Mouse (Mus musculus) A20 (cell line): ENCODE measurements around the gene Eps8.

Source experiments
- DNase-seq: peaks from one replicate; pipeline ENCODE4 v3.0.0-alpha.2; 2011; ENCODE audit warnings: low read depth, low spot score

Gene Eps8

DNA sequence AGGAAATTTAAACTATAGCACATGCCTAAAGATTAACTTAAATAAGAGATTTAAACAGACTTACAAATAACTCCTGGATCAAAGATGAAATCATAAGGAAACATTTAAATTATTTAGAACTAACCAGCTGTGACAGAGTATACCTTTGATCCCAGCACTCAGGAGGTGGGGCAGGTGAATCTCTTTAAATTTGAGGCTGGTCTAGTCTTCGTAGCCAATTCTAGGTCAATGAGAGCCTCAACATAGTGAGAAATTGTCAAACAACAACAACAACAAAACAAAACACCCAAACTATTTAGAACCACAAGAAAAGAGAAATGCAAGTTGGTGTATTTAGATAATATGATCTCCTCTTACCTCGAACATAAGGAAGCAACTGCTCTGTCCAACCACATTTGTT, at the start of gene Eps8:
Gene Eps8 (minus strand): TSS at position 101 of the 400 bp plus-strand sequence.
- no peak for DNase-seq

DNA sequence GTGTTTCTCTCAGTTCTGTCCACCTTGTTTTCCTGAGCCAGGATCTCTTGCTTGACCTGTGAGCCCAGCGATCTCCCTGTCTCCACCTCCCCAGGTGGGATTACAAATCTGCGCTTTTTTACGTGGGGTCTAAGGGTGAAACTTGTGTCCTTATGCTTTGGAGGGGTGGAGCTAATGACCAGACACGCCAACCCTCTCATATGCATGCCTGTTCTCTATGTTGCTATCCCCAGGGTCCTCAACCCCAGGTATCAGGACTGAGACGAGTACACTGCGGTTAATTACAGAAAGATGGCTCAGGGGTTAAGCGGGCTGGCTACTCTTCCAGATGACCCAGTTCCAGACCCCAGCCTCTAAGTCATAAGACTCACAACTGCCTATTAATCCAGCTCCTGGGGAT, 48.8 kb upstream of the Eps8 start:
- DNase-seq = no peak

DNA sequence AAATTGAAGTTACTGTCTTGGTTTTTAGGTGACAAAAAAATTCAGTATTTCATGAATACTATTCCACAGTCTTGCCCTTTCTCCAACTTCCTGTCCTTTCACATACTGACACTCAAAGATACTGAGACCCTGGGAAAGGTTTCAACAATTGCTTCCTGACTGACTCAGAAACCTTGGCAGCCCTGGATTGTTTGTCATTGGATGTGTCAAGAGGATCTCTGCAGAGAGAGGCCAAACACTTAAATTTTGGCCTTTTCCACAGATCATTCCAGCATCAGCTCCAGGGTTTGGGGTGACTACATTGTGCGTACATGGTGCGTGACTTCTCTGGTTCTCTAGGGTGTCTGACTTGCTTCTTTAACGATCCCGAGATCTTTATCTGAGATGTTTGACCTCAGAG, 48.2 kb upstream of the Eps8 start:
- no peak for DNase-seq

DNA sequence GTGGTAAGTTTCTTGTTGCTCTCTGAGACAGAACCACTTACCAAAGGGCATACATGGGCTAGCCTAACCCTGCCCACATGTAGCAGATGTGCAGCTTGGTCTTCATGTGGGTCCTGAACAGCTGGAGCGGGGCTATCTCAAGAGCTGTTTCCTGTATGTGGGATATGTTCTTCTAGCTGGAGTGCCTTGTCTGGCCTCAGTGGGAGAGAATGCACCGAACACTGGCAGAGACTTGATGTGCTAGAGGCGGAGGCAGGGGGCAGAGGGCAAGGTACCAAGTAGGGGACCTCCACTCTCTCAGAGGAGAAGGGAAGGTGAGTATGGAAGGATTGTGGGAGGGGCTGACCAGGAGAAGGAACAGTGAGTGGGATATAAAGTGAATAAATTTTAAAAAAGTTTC, 47.5 kb upstream of the Eps8 start:
- no peak for DNase-seq

DNA sequence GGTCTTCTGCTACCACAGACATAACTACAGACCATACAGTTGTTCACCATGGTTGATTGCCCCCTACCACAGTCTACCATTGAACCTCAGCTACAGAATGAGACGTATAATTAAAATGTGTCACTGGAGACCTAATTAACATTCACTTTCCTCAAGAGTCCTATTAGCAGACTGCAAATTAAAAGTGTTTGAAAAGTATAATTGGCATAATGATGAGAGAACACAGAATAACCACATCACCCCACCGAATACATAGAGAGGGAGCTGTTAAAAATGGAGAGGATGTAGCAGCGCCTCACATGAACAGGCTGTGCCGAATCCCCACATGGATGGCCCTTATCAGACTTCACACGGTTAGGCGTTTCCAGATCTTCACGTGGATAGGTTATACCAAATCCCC, 44.8 kb upstream of the Eps8 start:
- DNase-seq = no peak

DNA sequence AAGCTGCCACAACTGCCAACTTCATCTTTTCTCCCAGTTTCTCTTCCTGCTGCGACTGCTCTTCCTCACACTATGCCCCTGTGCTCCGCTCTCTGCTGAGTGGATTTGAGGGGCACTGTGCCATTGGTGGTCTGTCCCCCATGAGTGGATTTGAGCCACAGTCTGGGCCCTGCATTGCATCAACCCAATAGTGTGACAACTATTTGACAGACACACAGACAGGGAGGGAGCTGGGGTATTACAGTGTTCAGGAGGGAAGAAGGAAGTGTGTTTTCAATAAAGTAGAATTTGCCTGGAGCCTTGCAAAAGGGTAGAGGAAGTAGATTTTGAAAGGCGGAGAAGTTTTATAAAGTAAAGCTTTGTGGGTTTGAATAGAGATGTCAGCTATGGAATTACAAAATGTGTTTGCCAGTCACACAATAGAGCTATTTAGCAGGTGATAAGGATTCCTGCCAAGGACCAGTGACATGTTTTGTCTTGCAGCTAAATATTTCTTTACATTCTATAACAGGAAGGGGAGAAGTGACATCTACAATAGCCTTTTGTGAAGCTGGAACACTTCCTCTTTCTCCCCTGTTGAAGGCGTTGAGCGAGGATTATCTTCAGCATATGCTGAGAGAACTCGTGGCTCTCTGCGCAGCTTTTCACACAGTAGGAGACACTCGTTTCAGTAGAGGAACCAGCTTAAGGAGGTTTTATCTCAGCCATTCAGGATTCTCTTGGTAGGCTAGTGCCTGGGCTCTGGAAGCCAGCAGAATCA, 41.9 kb upstream of the Eps8 start:
- no peak for DNase-seq

DNA sequence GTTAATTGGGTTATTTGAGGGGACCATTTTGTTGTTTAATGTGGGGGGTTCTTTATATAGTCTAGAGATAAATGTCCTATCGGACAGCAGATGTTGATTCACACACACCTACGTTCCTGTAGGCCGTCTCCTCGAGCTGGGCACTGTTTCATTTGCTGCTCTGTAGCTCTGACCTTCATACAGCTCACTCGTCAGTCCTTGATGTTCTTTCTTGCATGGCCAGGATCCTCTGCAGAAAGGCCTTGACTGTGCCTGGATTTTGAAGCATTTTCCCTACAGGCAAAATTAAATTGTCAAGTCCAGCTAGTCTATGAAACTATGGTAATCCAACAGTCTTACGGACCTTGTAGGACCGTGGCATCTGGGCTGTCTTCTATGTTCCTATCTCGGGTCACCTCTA, 40.4 kb upstream of the Eps8 start:
- no peak for DNase-seq

DNA sequence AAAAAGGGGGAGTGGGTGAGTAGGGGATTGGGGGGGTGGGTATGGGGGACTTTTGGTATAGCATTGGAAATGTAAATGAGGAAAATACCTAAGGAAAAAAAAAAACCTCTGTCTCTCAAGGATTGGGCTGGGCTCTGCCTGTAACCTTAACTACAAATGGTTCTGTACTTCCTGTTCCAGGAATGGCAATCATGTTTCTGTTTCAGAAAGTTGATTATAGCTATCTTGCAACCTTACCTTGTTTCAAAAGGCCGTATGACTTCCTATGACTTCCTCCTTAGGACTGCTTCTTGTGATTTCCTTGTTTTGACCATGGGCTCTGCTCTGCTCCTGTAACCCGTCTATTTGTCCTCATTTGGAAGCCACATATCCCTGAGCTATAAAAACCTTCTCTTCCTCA, 39.6 kb upstream of the Eps8 start:
- no peak for DNase-seq

DNA sequence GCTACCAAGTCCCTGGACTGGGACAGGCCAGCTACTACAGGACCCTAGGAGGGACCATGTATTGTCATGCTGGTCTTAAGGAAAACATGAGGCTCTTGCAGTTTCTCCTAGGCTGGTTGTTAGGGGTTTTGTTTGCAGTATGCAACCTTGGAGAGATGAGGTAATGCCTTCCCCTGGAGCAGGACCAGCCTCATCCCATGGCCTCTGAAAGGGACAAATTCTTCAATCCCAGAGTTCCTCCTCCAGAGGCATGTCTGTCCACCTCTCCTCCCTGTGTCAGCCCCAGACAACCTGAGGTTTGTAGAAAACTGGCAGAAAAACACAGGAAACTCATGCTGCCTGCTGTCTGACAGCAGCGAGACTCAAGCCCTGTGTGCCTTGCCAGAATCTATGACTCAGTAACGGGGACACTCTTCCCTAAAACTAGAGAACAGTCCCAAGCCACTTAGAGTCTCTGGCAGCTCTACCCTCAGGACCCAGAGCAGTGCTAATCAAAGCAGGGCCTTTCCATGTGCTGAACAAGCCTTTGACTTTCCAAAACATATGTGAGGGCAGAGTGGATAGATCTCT, 36.0 kb upstream of the Eps8 start:
- DNase-seq = no peak

DNA sequence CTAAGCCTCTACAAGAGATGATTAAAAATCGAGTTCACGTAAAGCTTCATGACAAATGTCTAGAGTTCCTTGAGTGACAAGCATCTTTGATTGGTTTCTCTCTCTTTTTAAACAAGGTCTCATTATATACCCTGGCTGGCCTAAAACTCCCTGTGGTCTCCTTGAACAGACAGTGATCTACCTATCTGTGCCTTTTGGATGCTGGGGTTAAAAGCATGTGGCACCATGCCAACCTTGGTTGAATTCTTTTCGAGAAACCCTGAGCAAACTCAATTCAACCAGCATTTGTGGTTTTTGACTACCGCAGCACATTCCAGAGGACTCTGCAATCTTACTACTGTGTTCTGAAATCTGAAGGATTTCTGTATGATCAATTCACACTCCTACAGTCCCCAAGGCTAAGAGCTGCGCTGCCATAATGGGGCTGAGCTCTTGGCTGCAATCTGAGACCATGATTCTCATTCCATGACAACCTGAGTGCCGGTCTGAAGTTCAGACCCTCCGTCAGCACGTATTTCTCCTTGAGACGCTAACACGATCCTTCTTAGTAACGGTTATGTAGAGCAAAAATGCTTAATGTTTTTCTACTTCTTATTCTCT, 33.9 kb upstream of the Eps8 start:
- DNase-seq = no peak

DNA sequence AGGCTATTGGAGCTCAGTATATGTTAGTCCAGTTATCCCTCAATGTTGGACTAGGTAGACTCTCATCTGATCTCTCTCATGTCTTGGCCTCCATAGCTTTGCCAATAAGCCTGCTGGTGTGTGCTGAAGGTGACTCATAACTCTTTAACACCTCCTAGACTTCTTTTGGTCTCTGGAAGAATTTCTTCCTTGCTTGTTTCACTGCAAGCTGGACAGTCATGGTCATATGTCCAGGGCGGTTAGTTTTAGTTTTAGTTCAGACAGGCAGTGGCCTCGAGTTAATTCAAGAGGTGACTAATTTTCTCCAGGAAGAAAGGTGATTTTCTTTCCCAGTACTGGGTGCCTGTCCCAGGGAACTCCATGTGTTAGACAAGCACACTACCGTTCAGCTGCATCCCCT, 33.4 kb upstream of the Eps8 start:
- DNase-seq = no peak

DNA sequence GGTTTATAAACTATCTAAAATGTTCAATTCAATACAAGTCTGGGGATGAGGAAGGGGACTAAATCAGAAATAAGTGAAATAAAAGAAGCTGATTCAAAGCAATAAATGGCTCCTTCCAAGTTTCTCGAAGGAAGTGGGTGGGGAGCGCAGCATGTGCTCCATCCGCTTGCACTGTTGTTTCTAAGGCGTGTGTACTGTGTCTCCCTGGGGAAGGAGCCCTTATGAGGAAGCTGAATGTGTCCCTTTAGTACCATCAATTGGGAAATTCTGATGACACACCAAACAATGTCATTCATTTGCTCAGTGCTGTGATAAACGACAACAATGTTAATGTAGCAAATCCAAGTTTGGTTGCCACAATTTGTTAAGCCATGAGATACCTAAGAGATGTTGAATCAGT, 33.0 kb upstream of the Eps8 start:
- no peak for DNase-seq

DNA sequence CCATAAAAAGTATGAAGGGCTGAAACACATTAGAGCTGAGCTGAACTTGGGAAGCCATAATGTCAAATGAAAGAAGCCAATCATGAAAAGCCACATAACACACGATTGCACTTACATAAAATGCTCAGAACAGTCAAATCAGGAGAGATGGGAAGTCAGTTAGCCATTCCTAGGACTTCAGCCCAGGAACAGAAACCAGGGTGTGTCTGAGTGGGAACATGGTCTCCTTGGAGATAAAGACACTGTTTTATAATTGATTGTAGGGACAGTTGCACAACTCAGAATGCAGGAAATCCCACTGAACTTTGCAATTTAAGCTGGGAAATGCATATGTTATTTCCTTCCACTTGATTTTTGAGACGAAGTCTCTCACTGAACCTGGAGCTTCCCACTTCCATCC, 28.0 kb upstream of the Eps8 start:
- no peak for DNase-seq

DNA sequence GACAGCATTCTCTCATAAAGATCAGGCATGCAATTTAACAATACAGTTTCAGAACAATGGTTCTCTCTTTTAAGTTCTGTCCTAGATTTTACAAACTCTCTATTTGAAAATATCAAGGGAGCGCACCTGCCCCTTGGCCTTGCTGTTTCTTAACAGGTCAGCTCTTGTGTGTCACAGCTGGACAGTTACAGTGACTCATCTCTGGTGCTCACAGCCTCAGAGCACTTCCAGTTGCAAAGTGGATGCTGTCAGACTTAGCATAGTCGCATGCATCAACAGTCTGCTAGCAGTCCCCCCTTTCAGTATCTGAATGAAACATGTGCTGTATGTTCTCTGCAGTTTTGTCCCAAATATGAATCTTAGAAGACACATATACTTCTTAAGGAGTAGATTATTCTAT, 26.3 kb upstream of the Eps8 start:
- DNase-seq = no peak

DNA sequence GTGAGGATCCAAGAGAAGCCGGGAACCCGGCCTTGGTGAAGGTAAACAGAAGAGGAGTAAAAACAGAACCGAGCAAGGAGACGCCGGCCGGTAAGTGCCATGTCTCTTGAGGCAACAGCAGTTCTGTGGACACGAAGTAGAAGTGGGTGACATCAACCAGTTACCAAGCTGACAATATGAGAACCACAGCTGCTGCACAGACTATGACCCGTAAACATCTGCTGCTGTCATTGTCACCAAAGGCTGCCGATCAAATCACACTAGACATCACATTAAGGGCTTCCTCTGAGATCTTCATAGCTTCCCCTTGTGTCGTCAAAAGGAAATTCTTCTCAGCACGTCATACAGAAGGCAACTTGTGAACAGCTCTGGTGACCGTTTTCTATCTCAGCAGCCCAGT, 21.9 kb upstream of the Eps8 start:
- no peak for DNase-seq

DNA sequence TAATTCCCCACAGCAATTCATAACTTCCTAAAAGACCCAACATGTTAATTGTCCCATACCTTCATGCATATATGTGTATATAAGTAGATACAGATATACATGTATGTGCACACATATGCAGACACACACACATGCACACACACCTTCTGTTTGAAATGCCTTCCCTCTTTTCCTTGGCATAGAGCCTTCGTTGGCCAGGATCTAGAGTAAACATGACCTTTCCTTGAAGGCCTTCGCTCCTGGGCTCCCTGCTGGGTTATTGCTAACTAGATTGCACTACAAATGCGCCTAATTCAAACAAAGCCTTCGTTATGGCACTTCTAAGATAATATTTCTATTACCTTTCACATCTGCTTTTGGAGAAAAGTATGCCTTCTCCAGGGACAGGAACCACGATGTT, 20.9 kb upstream of the Eps8 start:
- no peak for DNase-seq

DNA sequence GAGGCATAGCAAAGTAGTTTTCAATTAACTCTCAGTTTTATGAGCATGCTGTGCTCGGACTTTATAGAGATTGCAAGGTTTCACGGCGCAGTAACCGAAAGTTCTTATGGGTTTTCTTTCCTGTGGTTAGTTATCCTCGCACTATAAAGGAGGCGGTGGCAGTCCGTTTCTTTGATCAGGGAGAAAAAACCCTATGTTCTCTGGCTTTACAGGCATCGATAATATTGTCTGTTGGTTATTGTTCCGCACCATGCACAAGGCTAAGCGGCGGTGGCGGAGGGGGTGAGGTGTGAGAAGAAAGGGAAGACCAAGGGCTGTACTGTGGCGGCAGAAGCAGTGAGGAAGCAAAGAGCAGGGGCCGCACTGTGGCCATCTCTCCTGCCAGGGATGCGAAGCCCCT, 18.6 kb upstream of the Eps8 start:
- DNase-seq = no peak

DNA sequence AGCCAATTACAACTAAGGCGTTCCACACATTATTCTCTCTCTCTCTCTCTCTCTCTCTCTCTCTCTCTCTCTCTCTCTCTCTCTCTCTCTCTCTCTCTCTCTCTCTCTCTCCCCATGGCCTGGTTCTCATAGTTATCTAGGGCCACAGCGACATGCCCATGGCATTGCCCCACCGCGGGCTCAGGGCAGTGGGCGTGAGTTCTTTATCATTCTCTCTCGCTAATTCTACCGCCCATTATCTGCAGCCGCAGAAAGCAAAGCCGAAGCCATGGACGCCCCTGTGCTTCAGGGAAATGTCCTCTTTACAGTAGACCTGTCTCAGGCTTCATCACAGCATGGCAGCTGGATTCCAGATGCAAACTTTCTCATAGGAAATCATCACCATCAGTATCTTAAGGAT, 16.9 kb upstream of the Eps8 start:
- DNase-seq = no peak

DNA sequence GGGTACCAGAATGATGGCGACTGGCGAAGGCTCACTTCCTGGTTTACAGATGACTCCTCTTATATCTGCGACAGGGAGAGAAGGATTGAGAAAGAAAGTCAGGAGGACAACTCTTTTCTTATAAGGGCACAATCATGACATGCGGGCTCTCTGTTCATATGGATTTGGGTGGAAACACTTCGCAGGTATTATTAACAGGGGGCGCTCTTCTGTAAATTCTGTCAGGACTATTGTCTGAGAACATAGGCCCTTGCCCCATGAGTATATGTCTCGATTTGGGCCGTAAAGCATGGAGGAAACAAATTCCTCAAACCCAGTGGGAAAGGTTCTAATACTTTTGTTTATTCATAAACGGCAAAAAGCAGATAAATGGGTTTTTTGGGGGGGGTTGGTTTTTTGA, 16.1 kb upstream of the Eps8 start:
- DNase-seq = no peak

DNA sequence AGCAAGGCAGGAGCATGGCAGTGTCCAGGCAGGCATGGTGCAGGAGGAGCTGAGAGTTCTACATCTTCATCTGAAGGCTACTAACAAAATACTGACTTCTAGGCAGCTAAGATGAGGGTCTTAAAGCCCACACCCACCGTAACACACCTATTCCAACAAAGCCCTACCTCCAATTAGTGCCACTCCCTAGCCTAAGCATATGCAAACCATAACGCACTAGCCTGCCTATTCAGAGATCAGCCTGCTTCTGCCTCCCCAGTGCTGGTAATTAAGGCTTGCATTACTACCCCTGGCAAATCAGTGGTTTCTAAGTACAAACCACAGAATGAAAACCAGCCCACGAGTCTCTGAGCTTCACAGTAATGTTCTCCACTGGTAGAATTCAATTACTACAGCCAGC, 15.2 kb upstream of the Eps8 start:
- no peak for DNase-seq

DNA sequence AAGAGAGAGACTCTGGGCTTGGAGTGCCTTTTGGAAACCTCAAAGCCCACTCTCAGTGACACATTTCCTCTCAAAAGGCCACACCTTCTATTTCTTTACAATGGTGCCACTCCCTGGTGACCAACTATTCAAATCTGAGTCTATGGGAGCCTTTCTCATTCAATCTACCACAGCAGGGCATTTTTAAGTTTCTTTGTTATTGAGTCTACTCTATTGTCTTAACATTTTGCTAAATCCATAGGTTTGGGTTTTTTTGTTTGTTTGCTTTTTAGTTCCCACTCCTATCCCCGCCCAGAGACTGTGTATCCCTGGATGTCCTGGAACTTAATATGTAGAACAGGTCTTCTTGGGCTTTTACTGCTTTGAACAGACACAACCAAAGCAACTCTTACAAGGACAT, 14.8 kb upstream of the Eps8 start:
- DNase-seq = no peak

DNA sequence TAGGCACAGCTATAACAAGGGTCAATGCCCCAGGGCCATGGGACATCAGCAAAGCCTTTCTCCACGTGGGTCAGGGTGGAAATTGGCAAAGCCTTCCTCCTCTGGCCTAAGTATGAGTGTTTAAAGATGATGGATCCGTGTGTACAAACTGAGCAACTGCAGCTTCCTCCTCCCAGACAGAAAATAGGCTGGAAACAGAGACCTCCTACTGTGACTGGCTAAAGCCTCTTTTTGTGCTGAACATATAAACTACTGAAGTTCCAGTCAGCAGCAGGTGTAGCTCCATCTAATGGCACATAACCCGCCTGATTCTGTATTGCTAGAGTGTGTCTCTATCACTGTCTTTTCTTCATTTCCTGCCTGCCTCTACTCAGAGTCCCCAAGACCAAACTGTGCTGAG, 13.7 kb upstream of the Eps8 start:
- DNase-seq = no peak

DNA sequence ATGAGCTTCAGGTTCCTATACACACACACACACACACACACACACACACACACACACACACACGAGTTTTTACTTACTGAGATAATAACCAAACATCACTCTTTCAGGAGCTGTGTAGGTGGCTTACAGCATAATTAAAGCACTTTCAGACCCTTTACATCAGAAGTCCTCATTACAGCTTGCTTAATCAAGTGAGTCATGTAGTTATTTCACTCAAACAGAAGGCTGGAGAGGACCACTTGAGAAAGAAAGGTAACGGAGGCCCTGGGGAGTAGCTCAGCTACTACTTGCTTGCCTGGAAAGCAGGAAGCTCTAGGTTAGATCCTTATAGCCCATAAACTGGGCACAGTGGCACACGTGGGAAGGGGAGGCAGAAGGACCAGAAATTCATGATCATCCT, 13.0 kb upstream of the Eps8 start:
- no peak for DNase-seq

DNA sequence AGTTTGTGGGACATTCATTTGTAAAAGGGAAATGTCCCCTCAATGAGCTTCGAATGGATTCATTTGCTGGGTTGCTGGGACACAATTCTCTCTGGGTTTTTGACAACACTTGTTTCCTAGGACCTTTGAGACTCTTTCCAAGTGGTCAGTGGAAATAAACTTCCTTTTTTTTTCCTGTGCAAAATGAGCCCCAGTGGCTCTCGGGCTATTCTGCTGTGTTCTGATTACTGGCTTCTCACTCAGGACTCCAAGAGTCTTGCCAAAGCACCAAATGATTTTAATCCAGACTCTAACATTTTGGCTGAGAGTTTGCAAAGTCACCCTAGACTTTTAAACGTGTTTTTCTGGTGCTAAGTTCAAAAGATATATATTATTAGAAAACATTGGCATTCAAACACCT, 10.3 kb upstream of the Eps8 start:
- no peak for DNase-seq
